Mouse (Mus musculus) MEL (cell line): ENCODE data around the gene Nfkbie.

Experiments
- CTCF ChIP-seq, 3 experiments: IDR thresholded peaks in 2 of 3; conservative IDR thresholded peaks in 1 of 3; 2 replicates each; pipeline ENCODE4 v1.5.1; 2011 to 2012; ENCODE audit warnings: low read length in 3 of 3, low read depth in 2 of 3, mild to moderate bottlenecking in 2 of 3, improper control_type of control experiment in 1 of 3, inconsistent platforms in 1 of 3, mixed read lengths in 1 of 3, moderate library complexity in 1 of 3; ENCODE audit not compliant: control insufficient read depth in 1 of 3, insufficient read depth in 1 of 3, poor library complexity in 1 of 3, severe bottlenecking in 1 of 3
- GATA1 ChIP-seq: IDR thresholded peaks from 2 replicates; pipeline ENCODE4 v1.6.1; 2011; ENCODE audit warnings: low read depth, low read length, improper control_type of control experiment
- MAX ChIP-seq: IDR thresholded peaks from 2 replicates; pipeline ENCODE4 v1.6.1; 2011; ENCODE audit warnings: low read length, improper control_type of control experiment
- POLR2A ChIP-seq, 2 experiments: IDR thresholded peaks; 2 replicates each; pipeline ENCODE4 v1.6.1; 2011 to 2012; ENCODE audit warnings: low read length in 2 of 2, mild to moderate bottlenecking in 2 of 2, control low read depth in 1 of 2, improper control_type of control experiment in 1 of 2, low read depth in 1 of 2, moderate library complexity in 1 of 2; ENCODE audit not compliant: control insufficient read depth in 1 of 2, insufficient read depth in 1 of 2, poor library complexity in 1 of 2
- SMC3 ChIP-seq: IDR thresholded peaks from 2 replicates; pipeline ENCODE4 v1.6.1; 2011; ENCODE audit warnings: low read depth, low read length, improper control_type of control experiment
- TAL1 ChIP-seq: IDR thresholded peaks from 2 replicates; pipeline ENCODE4 v1.6.1; 2012; ENCODE audit warnings: mild to moderate bottlenecking, inconsistent platforms, low read length, moderate library complexity, mixed read lengths
- ZNF384 ChIP-seq: IDR thresholded peaks from 2 replicates; pipeline ENCODE4 v1.6.1; 2012; ENCODE audit warnings: low read depth, mild to moderate bottlenecking, inconsistent platforms, low read length, improper control_type of control experiment

GRCm38 (mm10) chr17:45530346-45530782 lies 25.1 kb upstream of the Nfkbie start:
- TF ChIP-seq GATA1 (no peak), CTCF (IDR thresholded peaks at IDR 0.05 in 2 of 3, conservative IDR thresholded peaks at IDR 0.05 in 1 of 3; ENCODE audit: control insufficient read depth in 1 of 3, insufficient read depth in 1 of 3, low read depth in 2 of 3, low read length in 3 of 3, poor library complexity in 1 of 3, severe bottlenecking in 1 of 3) (no peak), MAX (no peak), POLR2A (IDR thresholded peaks at IDR 0.05; ENCODE audit: control insufficient read depth in 1 of 2, insufficient read depth in 1 of 2, low read depth in 1 of 2, low read length in 2 of 2, poor library complexity in 1 of 2) (no peak), SMC3 (no peak), ZNF384 (no peak), TAL1 (no peak)
